Mouse (Mus musculus): ENCODE data around the gene Lrrc7. TPM values are rescaled to one million over a fixed set of nuclear protein-coding genes. Genes with fewer than 3 reads are reported as not detected.

Lrrc7 gene
- polyA plus RNA-seq (2017; shearing (Covaris generic)), result under 1 TPM in 1 of 2 experiments, not detected in 1; 0.20 TPM

DNA sequence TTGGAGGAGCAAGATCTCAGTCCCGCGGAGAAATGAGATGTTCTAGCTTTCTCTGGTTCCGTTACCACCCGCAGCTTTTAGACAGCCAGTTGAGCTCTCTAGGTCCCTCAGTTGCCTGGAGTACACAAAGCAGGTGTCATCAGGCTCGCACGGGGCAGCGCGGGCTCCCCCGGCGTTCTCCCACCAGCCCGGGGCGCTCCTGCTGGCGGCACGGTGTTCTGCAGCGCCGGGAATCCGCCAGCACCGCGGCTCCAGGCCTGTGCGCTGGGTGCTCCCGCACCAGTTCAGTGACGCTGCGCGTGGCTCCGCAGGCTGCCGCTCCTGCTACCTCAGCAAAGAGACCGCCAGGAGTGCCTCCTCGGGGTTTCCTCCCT, at the start of gene Lrrc7:
Lrrc7 (minus strand) TSS at position 235 of the 374 bp plus-strand sequence.

GRCm38 (mm10) chr3:158036329-158036988, 525.6 kb downstream of the Lrrc7 start, which contains the start of the genes Srsf11 and Lrrc40:
Gene Srsf11 (minus strand): TSS chr3:158036639.
Gene Lrrc40 (plus strand): TSS chr3:158036662.

